Mouse (Mus musculus) neural tube, embryonic 11.5 days (tissue): ENCODE data around the gene Phf5a. TPM values are rescaled to one million over a fixed set of nuclear protein-coding genes. Genes with fewer than 3 reads are reported as not detected.

Experiments
- ATAC-seq: fragments of 200-750 bp; cut with Nextera tagmentation; 2 replicates; pipeline ENCODE4 v1.8.0; 2017; ENCODE audit warnings: moderate number of reproducible peaks, mild to moderate bottlenecking, moderate TSS enrichment, moderate library complexity; ENCODE audit not compliant: insufficient read depth, low FRiP score, low TSS enrichment
- DNase-seq: peaks from one replicate; pipeline ENCODE4 v3.0.0-alpha.2; 2015; ENCODE audit warnings: low spot score
- H3K27ac ChIP-seq: fragments of 300-500 bp; sonication (generic); 2 replicates; pipeline ENCODE4 v1.5.1; 2014; ENCODE audit warnings: low read depth, mild to moderate bottlenecking, low read length
- H3K27me3 ChIP-seq: fragments of 300-500 bp; sonication (generic); 2 replicates; pipeline ENCODE4 v1.6.1; 2014; ENCODE audit warnings: mild to moderate bottlenecking, low read length, mixed read lengths; ENCODE audit not compliant: control insufficient read depth, insufficient read depth
- H3K36me3 ChIP-seq: fragments of 300-500 bp; sonication (generic); 2 replicates; pipeline ENCODE4 v1.6.1; 2014; ENCODE audit warnings: mild to moderate bottlenecking, low read length, moderate library complexity, mixed read lengths; ENCODE audit not compliant: control insufficient read depth, insufficient read depth
- H3K4me1 ChIP-seq: fragments of 300-500 bp; sonication (generic); 2 replicates; pipeline ENCODE4 v1.6.1; 2014; ENCODE audit warnings: low read length, mixed read lengths; ENCODE audit not compliant: control insufficient read depth, insufficient read depth
- H3K4me2 ChIP-seq: fragments of 300-500 bp; sonication (generic); 2 replicates; pipeline ENCODE4 v1.6.1; 2014; ENCODE audit warnings: low read depth, mild to moderate bottlenecking, moderate library complexity
- H3K4me3 ChIP-seq: fragments of 300-500 bp; sonication (generic); 2 replicates; pipeline ENCODE4 v1.5.1; 2014; ENCODE audit warnings: low read depth, low read length
- H3K9ac ChIP-seq: fragments of 300-500 bp; sonication (generic); 2 replicates; pipeline ENCODE4 v1.6.1; 2014; ENCODE audit warnings: mild to moderate bottlenecking, low read length
- H3K9me3 ChIP-seq: fragments of 300-500 bp; sonication (generic); 2 replicates; pipeline ENCODE4 v1.6.1; 2016; ENCODE audit warnings: low read length; ENCODE audit not compliant: control insufficient read depth
- WGBS: fragments of 180-500 bp; shearing (Covaris S2); extraction: QIAGEN DNeasy Blood & Tissue Kit; methylation state at CpG from one replicate; pipeline ENCODE4 v1.1.7; 2014; 5-methylcytosine and 5-hydroxymethylcytosine counted together
- polyA plus RNA-seq: library from polyadenylated mRNA; unstranded; fragments of >200 nt; fragmentation: Nextera tagmentation; extraction: Ambion mirVana; gene quantifications from 2 replicates; pipeline ENCODE4 v1.2.1, GENCODE M21; 2014

Gene Phf5a
- polyA plus RNA-seq, 1 experiment from 2014 or later: 203 TPM

DNA sequence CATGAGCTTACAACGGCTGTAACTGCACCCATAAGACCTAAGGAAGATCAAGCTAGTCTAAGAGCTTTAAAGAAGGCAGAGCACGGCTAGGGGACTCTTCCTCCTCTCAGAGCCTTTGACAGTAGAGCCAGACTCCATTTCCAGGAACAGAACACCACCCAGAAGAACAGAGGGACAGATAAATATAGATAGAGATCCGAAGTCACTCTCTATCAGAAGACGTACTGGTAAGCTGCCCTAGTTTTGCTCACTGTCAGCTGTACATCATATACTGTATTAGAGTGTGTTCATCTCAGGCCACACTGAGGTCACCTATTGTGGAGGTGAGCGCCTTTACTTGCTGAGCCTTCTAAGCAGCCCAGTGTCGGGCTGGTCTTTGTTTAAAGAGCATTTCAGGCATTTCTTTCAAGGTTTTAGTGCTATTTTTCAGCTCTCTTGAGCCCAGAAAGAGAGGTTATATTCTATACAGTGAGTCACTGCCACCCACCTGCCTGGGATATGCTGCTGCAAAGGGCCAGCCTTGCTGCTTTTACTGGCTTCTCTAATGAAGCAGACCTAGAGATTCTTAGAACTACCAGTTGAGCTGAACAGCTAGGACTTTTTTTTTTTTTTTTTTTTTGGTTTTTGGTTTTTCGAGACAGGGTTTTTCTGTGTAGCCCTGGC, 19.6 kb upstream of the Phf5a start:
- Histone ChIP-seq H3K27me3 (no peaks in the 10 kb centered on the region), H3K4me1 (no peaks in the 10 kb centered on the region), H3K9ac (no peak overlapping the region), H3K36me3 (peaks cover 5% of the 10 kb centered on the region), H3K9me3 (no peaks in the 10 kb centered on the region), H3K4me3 (no peak overlapping the region), H3K27ac (no peak overlapping the region), H3K4me2 (no peak overlapping the region)
- no peak for DNase-seq
- 91% methylated on average over 7 of the region's 7 CpGs for WGBS
- ATAC-seq: no peak

DNA sequence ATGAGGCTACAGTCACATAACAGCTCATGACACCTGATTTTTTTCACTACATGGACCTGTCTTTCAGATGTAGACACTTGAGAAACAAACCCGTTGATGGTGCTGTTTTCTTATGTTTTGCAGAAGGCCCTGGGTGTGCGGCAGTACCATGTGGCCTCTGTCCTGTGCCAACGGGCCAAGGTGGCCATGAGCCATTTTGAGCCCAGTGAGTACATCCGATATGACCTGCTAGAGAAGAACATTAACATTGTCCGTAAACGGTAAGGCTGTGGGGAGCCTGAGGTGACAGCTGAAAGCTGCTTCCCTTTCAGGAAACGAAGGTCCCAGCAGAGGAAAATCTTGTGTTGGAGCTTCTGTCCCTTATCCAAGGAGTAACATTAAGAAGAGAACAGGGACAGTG, 17.5 kb upstream of the Phf5a start:
- Histone ChIP-seq H3K4me2 (no peak overlapping the region), H3K4me3 (no peak overlapping the region), H3K9me3 (no peaks in the 10 kb centered on the region), H3K36me3 (peaks cover 2% of the 10 kb centered on the region), H3K9ac (no peak overlapping the region), H3K4me1 (no peaks in the 10 kb centered on the region), H3K27me3 (no peaks in the 10 kb centered on the region), H3K27ac (no peak overlapping the region)
- DNase-seq (no peak), ATAC-seq (no peak)
- WGBS: 93% methylated on average over 7 of the region's 7 CpGs

DNA sequence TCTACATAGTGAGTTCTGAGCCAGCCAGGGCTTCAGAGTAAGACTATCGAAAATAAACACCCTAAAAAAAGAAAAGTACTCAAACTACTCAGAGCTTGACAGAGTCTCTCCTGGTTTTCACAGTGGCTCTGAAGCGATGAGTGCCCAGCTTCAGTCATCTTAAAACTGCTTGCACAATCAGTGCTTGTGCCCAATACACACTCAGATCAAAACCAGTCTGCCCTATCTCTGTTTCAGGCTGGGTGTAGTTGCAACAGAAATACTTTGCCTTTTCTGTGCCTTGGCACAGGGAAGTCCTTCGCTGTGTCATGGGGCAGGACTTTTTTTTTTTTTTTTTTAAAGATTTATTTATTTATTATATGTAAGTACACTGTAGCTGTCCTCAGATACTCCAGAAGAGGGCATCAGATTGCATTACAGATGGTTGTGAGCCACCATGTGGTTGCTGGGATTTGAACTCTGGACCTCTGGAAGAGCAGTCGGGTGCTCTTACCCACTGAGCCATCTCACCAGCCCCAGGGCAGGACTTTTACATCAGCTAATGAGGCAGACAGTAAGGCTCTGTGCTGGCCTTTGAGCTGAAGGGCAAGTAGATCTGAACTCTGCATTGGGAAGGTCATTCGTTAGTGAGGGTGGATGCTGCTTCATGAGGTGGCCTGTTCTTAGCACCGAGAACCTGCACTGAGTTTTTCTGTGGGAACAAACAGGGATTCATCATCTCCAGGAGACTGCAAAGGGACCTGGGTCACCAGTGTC, 15.3 kb upstream of the Phf5a start:
- Histone ChIP-seq H3K27ac (no peak overlapping the region), H3K9me3 (no peaks in the 10 kb centered on the region), H3K9ac (no peak overlapping the region), H3K36me3 (peaks cover 2% of the 10 kb centered on the region), H3K4me2 (no peak overlapping the region), H3K4me1 (no peaks in the 10 kb centered on the region), H3K4me3 (no peak overlapping the region), H3K27me3 (no peaks in the 10 kb centered on the region)
- DNase-seq (no peak), ATAC-seq (no peak)
- 96% methylated on average over 6 of the region's 6 CpGs for WGBS

DNA sequence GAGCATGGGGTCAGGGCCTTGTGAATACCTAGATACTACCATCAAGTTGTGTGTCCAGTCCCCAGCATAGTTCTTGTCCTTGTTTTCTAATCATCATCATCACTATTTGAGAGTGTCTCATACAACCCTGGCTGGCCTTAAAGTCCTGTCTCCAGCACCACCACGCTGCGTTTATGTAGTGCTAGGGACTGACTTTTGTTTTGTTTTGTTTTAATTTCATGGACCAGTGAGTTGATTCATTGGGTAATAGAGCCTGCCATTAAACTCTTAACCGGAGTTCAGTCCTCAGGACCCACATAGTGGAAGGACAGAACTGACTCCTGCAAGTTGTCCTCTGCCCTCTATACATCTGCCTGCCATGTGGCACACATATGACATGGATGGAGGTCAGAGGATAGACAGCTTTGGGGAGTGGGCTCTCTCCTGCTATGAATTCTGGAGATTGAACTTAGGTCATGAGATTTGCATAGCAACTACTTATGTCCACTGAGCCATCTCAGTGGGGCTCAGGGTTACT, 13.8 kb upstream of the Phf5a start:
- WGBS: 76% methylated on average over 3 of the region's 3 CpGs
- no peak for ATAC-seq
- H3K4me3 ChIP-seq: no peak overlapping the region

DNA sequence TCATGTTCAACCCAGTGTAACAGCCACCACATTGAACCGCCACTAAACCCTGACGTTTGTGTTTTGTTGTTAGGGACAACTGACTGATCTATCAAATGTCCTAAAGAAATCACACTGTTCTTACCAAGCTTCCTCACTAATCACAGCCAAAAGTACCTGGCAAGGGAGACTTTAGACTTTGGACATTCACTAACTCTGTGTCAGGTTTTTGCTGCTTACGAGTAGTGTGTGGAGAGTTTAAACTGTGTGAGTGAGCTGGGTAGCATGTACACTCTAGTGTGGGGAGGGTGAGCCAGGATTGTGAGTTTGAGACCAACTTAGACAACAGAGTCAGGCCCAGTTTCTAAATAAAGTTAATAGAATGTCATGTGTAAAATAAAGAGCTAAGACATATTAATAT, 10.6 kb upstream of the Phf5a start:
- ATAC-seq: no peak
- WGBS: 95% methylated on average over 3 of the region's 3 CpGs
- H3K9ac ChIP-seq: no peak overlapping the region
- no peaks in the 10 kb centered on the region for H3K27me3 ChIP-seq
- no peaks in the 10 kb centered on the region for H3K9me3 ChIP-seq
- H3K4me1 ChIP-seq: peaks cover 2% of the 10 kb centered on the region; the same call in 1 of the 2 replicates
- no peak overlapping the region for H3K4me2 ChIP-seq
- no peak overlapping the region for H3K4me3 ChIP-seq
- H3K27ac ChIP-seq: no peak overlapping the region
- no peak for DNase-seq
- no peaks in the 10 kb centered on the region; the same call in 1 of the 2 replicates for H3K36me3 ChIP-seq

More for the DNA sequence above, 13.8 kb upstream of the Phf5a start:
- no peaks in the 10 kb centered on the region for H3K9me3 ChIP-seq
- no peaks in the 10 kb centered on the region for H3K27me3 ChIP-seq
- H3K36me3 ChIP-seq: peaks cover 2% of the 10 kb centered on the region
- H3K27ac ChIP-seq: no peak overlapping the region
- no peak overlapping the region for H3K4me2 ChIP-seq
- H3K9ac ChIP-seq: no peak overlapping the region
- no peaks in the 10 kb centered on the region; the same call in 1 of the 2 replicates for H3K4me1 ChIP-seq
- DNase-seq: no peak

DNA sequence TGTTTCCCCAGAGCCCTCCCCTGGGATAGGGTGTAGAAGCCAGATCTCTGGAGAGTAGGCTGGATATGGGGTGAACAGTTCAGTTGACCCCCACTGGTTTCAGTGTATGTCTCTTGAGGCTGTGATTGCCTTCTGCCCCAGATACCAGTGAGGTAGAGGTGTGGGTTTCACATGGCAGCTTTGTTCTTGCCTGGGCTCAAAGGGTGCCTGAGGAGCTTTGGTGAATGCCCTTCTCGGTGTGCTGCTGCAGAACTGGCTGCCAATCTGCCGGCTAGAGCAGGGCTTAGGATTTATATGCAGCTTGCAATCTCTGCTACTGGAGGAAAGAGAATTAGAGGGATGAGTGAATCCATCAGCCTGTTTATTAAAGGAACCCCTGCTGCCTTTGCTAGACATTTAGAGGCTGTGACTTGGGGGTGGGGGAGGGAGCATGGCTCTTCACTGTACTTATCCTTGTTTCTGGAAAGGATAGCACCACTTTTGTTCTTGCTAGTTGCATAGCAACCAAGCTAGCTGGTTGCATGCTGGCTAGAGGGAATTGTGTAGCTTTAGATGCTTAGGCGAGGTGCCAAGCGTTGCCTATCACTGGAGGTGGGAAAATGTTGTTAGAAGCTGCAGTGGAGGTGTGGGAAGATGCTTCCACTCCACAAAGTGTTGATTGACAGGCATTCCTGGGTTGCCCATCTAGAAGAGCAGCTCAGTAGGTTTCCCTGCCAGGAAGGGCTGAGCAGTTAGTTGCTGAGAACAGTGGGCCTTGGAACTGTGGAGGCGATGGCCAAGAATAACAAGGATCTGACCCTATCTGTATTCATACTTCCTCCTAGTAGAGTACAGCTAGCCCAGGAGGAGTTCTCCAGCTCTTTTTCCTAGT, 8.1 kb upstream of the Phf5a start:
- H3K4me3 ChIP-seq: no peak overlapping the region
- ATAC-seq (no peak), DNase-seq (peak; percentile 17)
- H3K9ac ChIP-seq: no peak overlapping the region
- H3K27ac ChIP-seq: no peak overlapping the region
- 72% methylated on average over 5 of the region's 5 CpGs for WGBS
- no peaks in the 10 kb centered on the region; the same call in 1 of the 2 replicates for H3K36me3 ChIP-seq
- no peaks in the 10 kb centered on the region for H3K9me3 ChIP-seq
- peaks cover 2% of the 10 kb centered on the region; the same call in 1 of the 2 replicates for H3K4me1 ChIP-seq
- H3K27me3 ChIP-seq: no peaks in the 10 kb centered on the region
- H3K4me2 ChIP-seq: no peak overlapping the region

DNA sequence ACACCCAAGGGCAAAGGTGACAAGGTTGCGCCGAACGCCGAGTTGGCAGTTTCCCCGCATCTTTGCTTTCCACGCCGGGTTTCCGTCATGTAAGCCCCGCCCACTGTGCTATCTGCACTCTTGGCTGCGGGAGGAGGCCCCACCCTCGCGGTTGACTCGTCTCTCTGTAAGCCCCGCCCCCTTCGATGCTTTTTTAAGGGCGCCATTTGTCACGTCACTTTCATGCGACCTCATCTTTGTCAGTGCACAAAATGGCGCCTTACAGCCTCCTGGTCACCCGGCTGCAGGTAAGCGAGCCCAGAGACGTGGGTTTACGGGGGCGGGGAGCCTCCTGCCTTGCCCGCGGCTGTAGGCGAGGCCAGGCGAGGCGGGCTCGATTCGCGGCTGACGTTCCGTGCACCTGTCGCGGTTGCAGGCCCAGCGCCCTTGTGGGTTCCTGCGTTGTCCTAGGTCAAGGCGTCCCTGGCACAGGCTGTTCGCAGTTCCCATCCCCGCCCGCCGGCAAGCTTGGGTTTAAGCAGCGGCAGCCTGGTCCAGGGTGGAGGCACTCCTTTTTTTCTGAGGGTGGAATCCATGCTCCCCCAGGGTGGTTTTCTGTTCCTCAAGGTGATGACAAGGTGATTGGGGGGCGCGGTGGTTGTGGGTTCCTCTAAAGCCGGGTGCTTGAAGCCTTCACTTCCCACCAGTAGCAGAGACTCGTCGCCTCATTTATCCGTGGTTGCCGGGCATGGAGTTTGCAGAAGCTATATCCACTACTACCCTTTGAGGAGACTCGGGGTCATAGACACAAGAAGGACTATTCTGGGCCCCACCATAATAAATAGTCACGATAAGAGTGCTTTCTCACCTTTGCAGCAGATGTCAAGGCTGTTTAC, 788 bp upstream of the Phf5a start, which contains the start of gene Aco2:
Gene Aco2 (plus strand): TSS at position 48 of the 875 bp plus-strand sequence.
- peaks cover 8% of the 10 kb centered on the region for H3K4me1 ChIP-seq
- H3K4me3 ChIP-seq: peak within 1 kb of the TSS; percentile 86
- H3K27ac ChIP-seq: peak within 1 kb of the TSS; percentile 91
- peak within 1 kb of the TSS; percentile 84 for H3K4me2 ChIP-seq
- H3K9me3 ChIP-seq: no peaks in the 10 kb centered on the region
- H3K27me3 ChIP-seq: no peaks in the 10 kb centered on the region
- H3K36me3 ChIP-seq: peaks cover 14% of the 10 kb centered on the region; the same call in 1 of the 2 replicates
- ATAC-seq (peak; percentile 80), DNase-seq (peak; percentile 97)
- under 1% methylated on average over 53 of the region's 53 CpGs for WGBS
- H3K9ac ChIP-seq: peak within 1 kb of the TSS; percentile 85

DNA sequence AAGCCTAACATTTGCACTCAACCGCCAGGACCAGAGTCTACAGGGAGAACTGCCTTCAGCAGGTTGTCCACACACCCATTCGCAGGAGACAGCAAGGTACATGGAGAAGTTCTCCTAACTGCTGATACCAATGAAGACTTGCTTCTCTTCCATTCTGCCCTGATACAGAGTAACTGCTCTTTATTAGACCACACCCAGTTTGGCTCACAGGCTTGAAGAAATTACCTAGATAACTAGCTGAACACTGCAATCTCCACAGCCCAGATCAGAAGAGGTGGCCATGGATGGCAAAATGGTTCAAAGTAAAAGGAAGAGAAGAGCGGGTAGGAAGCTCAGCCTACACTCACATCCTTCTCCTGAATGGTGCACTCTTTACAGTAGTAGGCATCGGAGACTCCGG, 1.7 kb downstream of the Phf5a start:
- Histone ChIP-seq H3K4me1 (peaks cover 8% of the 10 kb centered on the region), H3K27me3 (no peaks in the 10 kb centered on the region), H3K36me3 (peaks cover 21% of the 10 kb centered on the region), H3K4me2 (no peak overlapping the region), H3K9me3 (no peaks in the 10 kb centered on the region), H3K4me3 (no peak overlapping the region), H3K27ac (no peak overlapping the region), H3K9ac (no peak overlapping the region)
- DNase-seq (no peak), ATAC-seq (no peak)
- 100% methylated on average over 5 of the region's 5 CpGs for WGBS
